Mouse (Mus musculus): ENCODE measurements around the gene Lhb. TPM values are rescaled to one million over a fixed set of nuclear protein-coding genes. Genes with fewer than 3 reads are reported as not detected.

Lhb gene
- polyA plus RNA-seq (2015; fragmentation: Illumina TruSeq; extraction: RNeasy Lipid Tissue Mini Kit (QIAGEN cat#74804); ENCODE audit: insufficient read depth, low replicate concordance), result not detected

GRCm38 (mm10) chr7:45420615-45420919, at the start of gene Lhb:
TSS of gene Lhb (plus strand) at chr7:45420820.

DNA sequence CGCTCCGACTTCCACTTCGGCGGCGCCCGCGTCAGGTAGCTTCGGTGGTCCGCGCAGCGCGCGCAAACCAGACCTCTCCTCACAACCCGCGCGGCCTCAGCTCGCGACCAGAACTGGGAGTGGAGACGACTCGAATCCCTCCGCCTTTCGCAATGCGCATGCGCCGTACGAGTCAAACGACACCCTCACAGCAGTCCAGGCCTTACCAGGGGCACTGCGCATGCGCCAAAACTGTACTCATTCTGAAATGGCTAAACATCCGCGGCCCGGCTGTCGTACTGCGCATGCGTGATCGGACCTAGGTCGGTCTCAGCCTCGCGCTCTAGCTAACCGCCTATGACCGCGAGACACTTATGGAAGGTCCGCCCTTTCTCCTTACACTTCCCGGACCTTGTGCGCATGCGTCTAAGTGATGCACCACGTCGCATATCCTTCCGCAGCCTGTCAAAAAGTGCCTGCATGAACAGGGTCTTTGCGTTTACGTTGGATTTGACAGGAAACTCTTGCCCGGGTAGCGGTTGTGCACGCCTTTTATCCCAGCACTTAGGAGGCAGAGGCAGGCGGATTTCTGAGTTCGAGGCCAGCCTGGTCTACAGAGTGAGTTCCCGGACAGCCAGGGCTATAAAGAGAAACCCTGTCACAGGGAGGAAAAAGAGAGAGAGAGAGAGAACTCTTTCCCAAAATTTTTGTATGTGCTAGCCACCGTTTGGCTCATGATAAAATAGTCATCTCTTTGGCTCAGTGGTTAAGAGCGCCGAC, 24.9 kb upstream of the Lhb start, which contains the start of gene Snrnp70:
Gene Snrnp70, minus strand, starts transcription at position 165 of the 759 bp plus-strand sequence.

DNA sequence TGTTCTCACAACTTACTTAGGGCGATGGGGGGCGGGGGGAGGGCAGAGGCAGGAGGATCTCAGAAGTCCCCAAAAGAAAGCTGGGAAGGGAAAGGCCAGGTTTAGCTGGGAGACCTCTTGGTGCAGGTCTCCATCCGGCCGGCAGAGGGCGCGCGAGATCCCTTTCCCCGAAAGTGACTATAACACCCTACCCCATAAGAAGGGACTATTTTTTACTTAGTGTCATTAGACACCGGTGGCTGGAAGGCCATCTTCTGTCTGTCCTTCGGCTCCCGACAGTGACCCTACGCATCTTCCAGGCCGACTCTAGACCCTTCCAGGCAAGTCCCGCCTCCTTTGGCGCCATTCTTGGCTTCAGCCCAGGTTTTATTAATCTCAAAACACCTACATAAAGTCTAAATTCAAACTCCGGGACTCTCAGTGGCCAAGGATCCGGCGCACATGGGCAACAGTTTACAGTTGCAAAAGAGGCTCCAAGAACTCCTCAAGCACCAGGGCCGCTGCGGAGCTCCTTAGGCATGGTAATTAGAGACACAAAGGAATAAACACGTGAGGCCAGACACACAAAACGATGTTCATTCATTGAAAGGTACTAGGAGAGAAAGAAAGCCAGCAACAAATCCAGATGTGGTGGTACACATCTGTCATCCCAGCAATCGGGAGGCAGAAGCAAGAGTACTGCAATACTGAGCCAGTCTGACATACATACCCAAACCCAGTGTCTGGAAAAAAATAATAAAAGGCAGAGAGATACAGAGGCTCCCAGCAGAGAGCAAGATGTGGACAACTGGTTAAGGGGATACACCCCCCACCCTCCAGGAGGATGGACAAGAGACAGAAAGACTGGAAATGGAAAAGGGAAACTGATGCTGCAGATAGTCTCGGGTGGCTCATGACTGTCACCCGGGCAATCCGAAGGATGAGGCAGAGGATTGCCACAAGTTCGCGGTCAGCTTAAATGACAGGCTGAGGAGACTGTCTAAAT, 15.2 kb upstream of the Lhb start, which contains the start of gene Kcna7:
Gene Kcna7, plus strand, starts transcription at position 563 of the 985 bp plus-strand sequence.

DNA sequence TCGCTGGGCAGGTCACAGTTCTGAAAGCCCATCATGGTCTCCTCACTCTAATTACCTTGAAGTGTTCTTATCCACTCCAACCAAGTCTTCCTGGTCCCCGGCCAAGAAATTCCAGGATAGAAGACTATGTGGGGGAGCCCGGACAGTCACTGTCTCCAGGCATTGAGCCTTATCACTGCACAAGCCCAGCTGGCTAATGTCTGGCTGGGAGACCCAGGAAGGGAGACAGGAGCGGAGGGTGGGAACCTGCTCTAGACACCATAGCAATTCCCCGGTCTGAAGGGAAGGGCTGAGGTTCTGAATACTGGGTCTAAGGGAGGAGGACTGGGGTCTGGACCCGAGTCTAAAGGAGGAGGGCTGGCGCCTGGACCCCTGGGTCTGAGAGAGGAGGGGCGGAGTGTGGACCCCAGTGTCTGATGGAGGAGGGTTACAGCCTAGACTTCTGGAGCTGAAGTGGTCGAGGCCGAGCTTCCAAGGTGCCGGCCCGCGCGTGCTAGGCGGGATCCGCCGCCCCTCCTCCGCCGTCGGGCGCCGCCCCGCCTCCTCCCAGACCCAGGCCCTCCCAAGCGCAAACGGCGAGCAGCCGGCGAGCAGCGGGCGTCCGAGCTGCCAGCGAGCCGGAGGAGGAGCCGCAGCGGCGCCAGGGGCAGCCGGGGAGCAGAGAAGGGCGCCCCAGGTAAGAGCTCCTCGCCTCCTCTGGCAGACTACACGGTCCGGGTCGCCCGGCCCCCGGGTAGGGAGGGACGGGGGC, 7.3 kb upstream of the Lhb start, which contains the start of gene Ntf5:
Gene Ntf5, plus strand, starts transcription at position 583 of the 751 bp plus-strand sequence.

GRCm38 (mm10) chr7:45434203-45435015, 13.8 kb downstream of the Lhb start, which contains the start of gene Gys1:
TSS of gene Gys1 (plus strand) at chr7:45434844.

GRCm38 (mm10) chr7:45437521-45438276, 17.1 kb downstream of the Lhb start, which contains the start of gene Ruvbl2:
TSS of gene Ruvbl2 (minus strand) at chr7:45438096.

GRCm38 (mm10) chr7:45459564-45460140, 39.0 kb downstream of the Lhb start, which contains the start of gene Ftl1:
TSS of gene Ftl1 (minus strand) at chr7:45459884.

GRCm38 (mm10) chr7:45466283-45467089, 45.9 kb downstream of the Lhb start, which contains the start of gene Bax:
TSS of gene Bax (minus strand) at chr7:45466898.

Other genes starting within 250 kb of the Lhb start
- gene Gfy, start 241.3 kb upstream of the Lhb start, polyA plus RNA-seq (2015; fragmentation: Illumina TruSeq; extraction: RNeasy Lipid Tissue Mini Kit (QIAGEN cat#74804); ENCODE audit: insufficient read depth, low replicate concordance), result not detected
- gene Pth2, start 239.8 kb upstream of the Lhb start, polyA plus RNA-seq (2015; fragmentation: Illumina TruSeq; extraction: RNeasy Lipid Tissue Mini Kit (QIAGEN cat#74804); ENCODE audit: insufficient read depth, low replicate concordance), result not detected
- 0.10 TPM for gene Ccdc155, start 215.9 kb upstream of the Lhb start, polyA plus RNA-seq (2015; fragmentation: Illumina TruSeq; extraction: RNeasy Lipid Tissue Mini Kit (QIAGEN cat#74804); ENCODE audit: insufficient read depth, low replicate concordance)
- 0.99 TPM for gene Dkkl1, start 208.7 kb upstream of the Lhb start, polyA plus RNA-seq (2015; fragmentation: Illumina TruSeq; extraction: RNeasy Lipid Tissue Mini Kit (QIAGEN cat#74804); ENCODE audit: insufficient read depth, low replicate concordance)
- 2.5 TPM for gene Tead2, start 205.1 kb upstream of the Lhb start, polyA plus RNA-seq (2015; fragmentation: Illumina TruSeq; extraction: RNeasy Lipid Tissue Mini Kit (QIAGEN cat#74804); ENCODE audit: insufficient read depth, low replicate concordance)
- 398 TPM for gene Cd37, start 181.7 kb upstream of the Lhb start, polyA plus RNA-seq (2015; fragmentation: Illumina TruSeq; extraction: RNeasy Lipid Tissue Mini Kit (QIAGEN cat#74804); ENCODE audit: insufficient read depth, low replicate concordance)
- not detected for gene Slc6a16, start 179.7 kb upstream of the Lhb start, polyA plus RNA-seq (2015; fragmentation: Illumina TruSeq; extraction: RNeasy Lipid Tissue Mini Kit (QIAGEN cat#74804); ENCODE audit: insufficient read depth, low replicate concordance)
- 0.97 TPM for gene Slc6a21, start 143.3 kb upstream of the Lhb start, polyA plus RNA-seq (2015; fragmentation: Illumina TruSeq; extraction: RNeasy Lipid Tissue Mini Kit (QIAGEN cat#74804); ENCODE audit: insufficient read depth, low replicate concordance)
- 3.5 TPM for gene Trpm4, start 87.0 kb upstream of the Lhb start, polyA plus RNA-seq (2015; fragmentation: Illumina TruSeq; extraction: RNeasy Lipid Tissue Mini Kit (QIAGEN cat#74804); ENCODE audit: insufficient read depth, low replicate concordance)
- 0.15 TPM for gene Hrc, start 85.5 kb upstream of the Lhb start, polyA plus RNA-seq (2015; fragmentation: Illumina TruSeq; extraction: RNeasy Lipid Tissue Mini Kit (QIAGEN cat#74804); ENCODE audit: insufficient read depth, low replicate concordance)
- 0.10 TPM for gene Ppfia3, start 53.8 kb upstream of the Lhb start, polyA plus RNA-seq (2015; fragmentation: Illumina TruSeq; extraction: RNeasy Lipid Tissue Mini Kit (QIAGEN cat#74804); ENCODE audit: insufficient read depth, low replicate concordance)
- gene Lin7b, start 50.2 kb upstream of the Lhb start, polyA plus RNA-seq (2015; fragmentation: Illumina TruSeq; extraction: RNeasy Lipid Tissue Mini Kit (QIAGEN cat#74804); ENCODE audit: insufficient read depth, low replicate concordance), result not detected
- gene Snrnp70, start 25.1 kb upstream of the Lhb start, polyA plus RNA-seq (2015; fragmentation: Illumina TruSeq; extraction: RNeasy Lipid Tissue Mini Kit (QIAGEN cat#74804); ENCODE audit: insufficient read depth, low replicate concordance), result 639 TPM
- gene Kcna7, start 15.2 kb upstream of the Lhb start, polyA plus RNA-seq (2015; fragmentation: Illumina TruSeq; extraction: RNeasy Lipid Tissue Mini Kit (QIAGEN cat#74804); ENCODE audit: insufficient read depth, low replicate concordance), result not detected
- not detected for gene Ntf5, start 7.1 kb upstream of the Lhb start, polyA plus RNA-seq (2015; fragmentation: Illumina TruSeq; extraction: RNeasy Lipid Tissue Mini Kit (QIAGEN cat#74804); ENCODE audit: insufficient read depth, low replicate concordance)
- 7.5 TPM for gene Gys1, start 14.0 kb downstream of the Lhb start, polyA plus RNA-seq (2015; fragmentation: Illumina TruSeq; extraction: RNeasy Lipid Tissue Mini Kit (QIAGEN cat#74804); ENCODE audit: insufficient read depth, low replicate concordance)
- gene Ruvbl2, start 17.3 kb downstream of the Lhb start, polyA plus RNA-seq (2015; fragmentation: Illumina TruSeq; extraction: RNeasy Lipid Tissue Mini Kit (QIAGEN cat#74804); ENCODE audit: insufficient read depth, low replicate concordance), result 12.1 TPM
- 761 TPM for gene Ftl1, start 39.1 kb downstream of the Lhb start, polyA plus RNA-seq (2015; fragmentation: Illumina TruSeq; extraction: RNeasy Lipid Tissue Mini Kit (QIAGEN cat#74804); ENCODE audit: insufficient read depth, low replicate concordance)
- gene Bax, start 46.1 kb downstream of the Lhb start, polyA plus RNA-seq (2015; fragmentation: Illumina TruSeq; extraction: RNeasy Lipid Tissue Mini Kit (QIAGEN cat#74804); ENCODE audit: insufficient read depth, low replicate concordance), result 41.1 TPM
- gene Tulp2, start 61.1 kb downstream of the Lhb start, polyA plus RNA-seq (2015; fragmentation: Illumina TruSeq; extraction: RNeasy Lipid Tissue Mini Kit (QIAGEN cat#74804); ENCODE audit: insufficient read depth, low replicate concordance), result 0.11 TPM
- not detected for gene Gm45808, start 66.0 kb downstream of the Lhb start, polyA plus RNA-seq (2015; fragmentation: Illumina TruSeq; extraction: RNeasy Lipid Tissue Mini Kit (QIAGEN cat#74804); ENCODE audit: insufficient read depth, low replicate concordance)
- gene Dhdh, start 68.0 kb downstream of the Lhb start, polyA plus RNA-seq (2015; fragmentation: Illumina TruSeq; extraction: RNeasy Lipid Tissue Mini Kit (QIAGEN cat#74804); ENCODE audit: insufficient read depth, low replicate concordance), result 6.0 TPM
- gene Nucb1, start 89.6 kb downstream of the Lhb start, polyA plus RNA-seq (2015; fragmentation: Illumina TruSeq; extraction: RNeasy Lipid Tissue Mini Kit (QIAGEN cat#74804); ENCODE audit: insufficient read depth, low replicate concordance), result 82.9 TPM
- 28.5 TPM for gene Ppp1r15a, start 105.4 kb downstream of the Lhb start, polyA plus RNA-seq (2015; fragmentation: Illumina TruSeq; extraction: RNeasy Lipid Tissue Mini Kit (QIAGEN cat#74804); ENCODE audit: insufficient read depth, low replicate concordance)
- gene Plekha4, start 105.5 kb downstream of the Lhb start, polyA plus RNA-seq (2015; fragmentation: Illumina TruSeq; extraction: RNeasy Lipid Tissue Mini Kit (QIAGEN cat#74804); ENCODE audit: insufficient read depth, low replicate concordance), result 3.0 TPM
- gene Hsd17b14, start 134.1 kb downstream of the Lhb start, polyA plus RNA-seq (2015; fragmentation: Illumina TruSeq; extraction: RNeasy Lipid Tissue Mini Kit (QIAGEN cat#74804); ENCODE audit: insufficient read depth, low replicate concordance), result 0.86 TPM
- 27.9 TPM for gene Bcat2, start 149.3 kb downstream of the Lhb start, polyA plus RNA-seq (2015; fragmentation: Illumina TruSeq; extraction: RNeasy Lipid Tissue Mini Kit (QIAGEN cat#74804); ENCODE audit: insufficient read depth, low replicate concordance)
- gene Fgf21, start 194.7 kb downstream of the Lhb start, polyA plus RNA-seq (2015; fragmentation: Illumina TruSeq; extraction: RNeasy Lipid Tissue Mini Kit (QIAGEN cat#74804); ENCODE audit: insufficient read depth, low replicate concordance), result not detected
- 0.51 TPM for gene Fut1, start 196.5 kb downstream of the Lhb start, polyA plus RNA-seq (2015; fragmentation: Illumina TruSeq; extraction: RNeasy Lipid Tissue Mini Kit (QIAGEN cat#74804); ENCODE audit: insufficient read depth, low replicate concordance)
- 0.46 TPM for gene Izumo1, start 201.0 kb downstream of the Lhb start, polyA plus RNA-seq (2015; fragmentation: Illumina TruSeq; extraction: RNeasy Lipid Tissue Mini Kit (QIAGEN cat#74804); ENCODE audit: insufficient read depth, low replicate concordance)
- 2.6 TPM for gene Rasip1, start 206.7 kb downstream of the Lhb start, polyA plus RNA-seq (2015; fragmentation: Illumina TruSeq; extraction: RNeasy Lipid Tissue Mini Kit (QIAGEN cat#74804); ENCODE audit: insufficient read depth, low replicate concordance)
- gene Mamstr, start 219.2 kb downstream of the Lhb start, polyA plus RNA-seq (2015; fragmentation: Illumina TruSeq; extraction: RNeasy Lipid Tissue Mini Kit (QIAGEN cat#74804); ENCODE audit: insufficient read depth, low replicate concordance), result 1.0 TPM
- gene Fut2, start 245.6 kb downstream of the Lhb start, polyA plus RNA-seq (2015; fragmentation: Illumina TruSeq; extraction: RNeasy Lipid Tissue Mini Kit (QIAGEN cat#74804); ENCODE audit: insufficient read depth, low replicate concordance), result not detected